Mouse (Mus musculus) kidney, postnatal 36 days (tissue): ENCODE measurements at regions not wholly inside any gene's neighbourhood (a gene's known extent, or its start where the extent isn't known, plus 50 kb on each side); places are given as distances from the start of the nearest gene placed in this dataset.

Experiments used
- DNase-seq, 2 experiments: peaks; one replicate each; pipeline ENCODE4 v3.0.0; 2021 to 2022; ENCODE audit warnings: mixed read lengths in 2 of 2

DNA sequence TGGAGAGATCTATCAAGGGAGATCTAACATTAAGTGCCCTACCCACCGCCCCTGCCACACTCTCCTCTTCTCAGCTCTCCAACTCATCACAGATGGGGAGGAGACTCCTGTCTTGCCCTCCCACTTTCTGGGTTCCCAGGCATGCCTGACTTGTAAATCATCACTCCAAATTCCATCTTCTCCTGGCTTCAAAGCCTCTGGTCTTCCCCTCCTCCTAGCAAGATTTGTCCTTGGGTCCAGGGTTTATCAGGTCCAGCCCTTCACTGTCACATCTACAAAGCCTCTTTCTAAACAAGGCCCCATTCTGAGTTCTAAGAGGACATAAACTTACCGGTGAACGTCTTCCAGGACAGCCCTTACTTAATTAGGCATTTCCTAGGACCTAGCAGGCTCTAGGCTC is 73.3 kb upstream of the Col5a1 start:
- DNase-seq: no peak

DNA sequence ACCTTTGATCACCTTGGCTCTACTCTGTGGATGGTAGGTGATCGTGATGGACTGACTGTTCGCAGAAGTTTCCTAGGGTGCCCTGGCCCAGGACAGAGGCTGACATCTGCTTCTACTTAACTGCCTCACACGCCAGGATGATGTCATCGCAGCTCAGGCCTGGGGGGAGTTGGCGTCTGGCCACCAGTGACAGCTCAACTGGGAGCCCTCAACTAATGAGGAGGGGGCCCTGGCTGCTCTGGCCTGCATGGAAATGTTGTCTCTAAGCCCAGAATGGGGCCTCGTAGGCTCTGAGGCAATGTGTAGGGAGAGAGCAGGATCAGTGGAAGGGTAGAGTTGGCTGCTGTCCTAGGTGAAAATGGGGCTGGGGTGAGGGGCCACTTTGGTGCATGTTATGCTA is 72.9 kb upstream of the Col5a1 start:
- no peak for DNase-seq

DNA sequence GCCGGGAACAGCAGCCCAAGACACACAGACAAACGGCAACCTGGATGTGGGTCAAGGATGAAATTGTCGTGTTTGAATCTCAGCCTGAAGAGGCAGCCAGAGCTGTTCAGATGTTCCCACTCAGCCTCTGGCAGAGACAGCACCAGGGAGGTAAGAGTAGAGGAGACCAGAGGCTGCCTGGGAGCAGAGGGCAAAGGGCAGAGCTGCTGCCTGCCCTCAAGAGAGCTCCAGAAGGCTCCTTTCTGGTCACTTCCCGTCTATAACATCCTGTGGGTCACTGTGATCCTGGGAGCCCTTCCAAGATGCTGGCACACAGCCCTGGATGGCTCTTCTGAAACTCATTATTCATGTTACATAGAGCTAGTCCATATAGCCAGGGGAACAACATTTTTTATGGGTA is 67.6 kb upstream of the Col5a1 start:
- peak; percentile 43 to 60 for DNase-seq

DNA sequence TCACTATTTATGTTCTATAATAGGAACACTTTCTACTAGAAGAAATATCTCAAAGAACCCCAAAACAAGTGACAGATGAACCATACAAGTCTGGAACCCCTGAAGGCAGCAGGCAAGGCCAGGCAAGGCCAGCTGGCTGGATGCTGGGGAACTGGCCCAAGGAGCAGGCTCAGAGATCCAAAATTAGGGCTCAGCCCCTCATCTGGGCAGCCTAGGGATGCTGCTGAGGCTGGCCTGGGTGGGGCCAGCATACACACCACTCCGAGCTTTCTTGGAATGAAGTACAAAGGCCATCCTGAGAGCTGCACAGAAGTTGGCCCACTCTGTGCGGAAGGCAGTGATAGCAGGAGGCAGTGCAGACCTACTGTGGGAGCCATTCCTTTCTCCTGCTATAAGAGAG is 59.4 kb upstream of the Col5a1 start:
- DNase-seq: no peak

DNA sequence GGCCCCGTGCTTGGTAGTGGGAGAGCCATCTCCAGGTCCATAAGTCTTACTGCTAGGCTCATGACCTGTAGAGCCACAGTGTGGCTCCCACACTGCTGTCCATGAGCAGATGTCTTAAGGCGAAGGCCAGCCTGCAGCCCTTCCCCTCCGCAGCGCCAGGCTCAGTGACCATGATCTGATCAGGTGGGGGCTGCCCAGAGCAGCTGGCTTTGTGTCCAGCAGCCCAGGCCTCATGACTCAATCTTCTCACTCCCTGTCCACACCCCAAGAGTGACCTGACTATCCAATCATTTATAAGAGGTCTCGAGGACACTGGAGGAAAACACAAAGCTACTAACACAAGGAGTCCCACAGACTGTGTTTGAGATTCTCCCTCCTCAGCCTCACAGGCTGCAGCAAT is 58.6 kb upstream of the Col5a1 start:
- no peak for DNase-seq

DNA sequence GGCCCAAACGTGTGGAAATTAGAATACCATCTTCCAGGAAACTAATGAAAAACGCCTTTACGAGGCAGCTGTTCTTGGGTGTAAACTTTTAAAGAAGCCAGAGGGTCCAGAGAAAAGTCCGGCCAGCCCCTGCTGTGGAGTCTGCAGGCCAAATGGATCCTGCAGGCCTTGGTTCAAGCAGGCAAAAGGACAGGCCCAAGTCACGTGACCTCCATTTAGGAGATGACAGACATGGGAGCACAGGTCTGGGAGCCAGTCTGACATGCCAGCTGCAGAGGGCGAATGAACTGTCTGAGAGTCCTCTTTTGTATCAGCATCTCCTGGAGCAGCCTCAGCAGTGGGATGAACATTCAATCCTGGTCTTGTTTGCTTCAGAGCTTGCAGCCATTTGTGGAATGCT is 58.0 kb upstream of the Col5a1 start:
- no peak for DNase-seq

DNA sequence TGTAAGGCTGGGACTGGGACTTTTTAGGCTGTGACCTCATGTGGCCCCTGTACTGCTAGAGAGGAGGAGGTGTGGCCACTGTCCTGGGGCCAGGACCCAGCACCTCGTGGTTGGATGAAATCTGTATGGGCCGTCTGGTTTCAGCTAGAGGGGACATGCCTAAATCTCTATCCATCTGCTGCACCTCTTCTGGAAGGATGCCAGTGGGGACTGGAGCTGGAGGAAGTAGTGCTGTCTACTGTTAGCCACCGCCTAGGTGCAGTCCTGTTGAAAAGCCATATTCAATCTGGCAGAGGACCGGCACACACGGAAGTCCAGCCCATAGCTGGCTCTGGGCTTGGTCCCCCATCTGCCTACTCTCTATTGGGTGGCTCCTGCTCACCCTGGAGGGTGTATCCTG is 56.7 kb upstream of the Col5a1 start:
- no peak for DNase-seq

DNA sequence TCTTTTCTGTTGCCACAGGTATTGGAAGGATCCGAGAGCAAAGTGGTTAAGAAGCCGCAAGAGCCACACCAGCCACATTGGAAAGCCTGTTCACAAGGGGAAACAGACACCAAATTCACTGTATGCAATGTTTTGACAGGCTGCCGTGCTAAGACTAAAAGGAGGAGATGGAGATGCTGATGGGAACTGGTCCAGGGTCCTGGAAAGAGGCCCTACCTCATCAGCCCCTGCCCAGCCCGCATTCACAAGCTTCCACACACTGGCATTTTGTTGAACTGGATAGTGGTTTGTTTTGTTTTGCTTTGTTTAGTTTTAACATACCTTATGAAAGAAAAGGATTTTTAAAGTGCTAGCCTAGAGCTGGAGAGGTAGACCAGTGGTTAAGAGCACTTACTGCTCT is 51.3 kb upstream of the Col5a1 start:
- DNase-seq: no peak

DNA sequence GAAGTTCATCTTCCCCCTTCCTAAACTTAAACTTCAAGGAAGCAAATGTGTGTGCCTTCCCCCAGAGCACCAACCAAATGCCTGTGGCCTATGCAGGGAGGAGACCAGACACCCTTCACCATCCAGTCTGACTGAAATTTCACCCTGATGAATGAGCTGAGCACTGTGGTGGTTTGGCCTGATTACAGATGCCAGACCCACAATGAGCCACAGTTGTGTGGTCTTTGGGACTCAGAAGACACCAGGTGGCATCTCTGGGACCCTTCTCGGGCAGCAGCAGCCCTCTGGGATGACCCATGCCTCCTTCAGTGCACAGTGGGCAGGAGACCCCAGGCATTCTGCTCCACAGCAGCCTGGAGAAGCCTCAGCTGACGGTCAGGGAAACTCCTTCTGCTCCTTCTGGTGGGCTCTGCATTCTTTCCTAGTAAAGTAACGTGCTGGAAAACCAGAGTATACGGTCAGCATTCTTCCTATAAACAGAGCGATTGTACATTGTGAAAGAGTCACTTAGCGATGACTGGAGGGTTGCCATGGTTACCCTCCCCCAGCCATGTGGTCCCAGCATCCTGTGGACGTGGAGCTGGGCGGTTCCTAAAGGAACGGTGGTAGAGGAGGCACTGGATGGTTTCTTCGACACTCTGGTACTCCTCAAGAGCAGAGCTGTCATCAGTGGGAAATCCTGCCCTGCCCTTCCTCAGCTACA is 50.3 kb upstream of the Col5a1 start:
- DNase-seq: no peak
